Mouse (Mus musculus) CH12.LX (cell line): Measurements from ENCODE around the gene Otos. TPM values are rescaled to one million over a fixed set of nuclear protein-coding genes. Genes with fewer than 3 reads are reported as not detected.

Experiments used
- DNase-seq: peaks from one replicate; pipeline ENCODE4 v3.0.0-alpha.2; 2013; ENCODE audit errors: extremely low read depth
- H3K27ac ChIP-seq: 2 replicates; pipeline ENCODE4 v1.5.1; 2012; ENCODE audit warnings: low read depth, mild to moderate bottlenecking, control low read depth, moderate library complexity; ENCODE audit not compliant: insufficient read depth
- H3K27me3 ChIP-seq: replicated peaks from 2 replicates; pipeline ENCODE3; 2012; ENCODE audit warnings: inconsistent platforms
- H3K36me3 ChIP-seq, 2 experiments: replicated peaks in 1 of 2; 2 replicates each; pipeline versions ENCODE3 to v1.6.1; 2012; ENCODE audit warnings: inconsistent platforms in 1 of 2, low read length in 1 of 2, mild to moderate bottlenecking in 1 of 2, mixed read lengths in 1 of 2, moderate library complexity in 1 of 2; ENCODE audit not compliant: control insufficient read depth in 1 of 2, insufficient read depth in 1 of 2
- H3K4me1 ChIP-seq, 2 experiments: 2 replicates each; pipeline ENCODE4 v1.6.1; 2012; ENCODE audit warnings: inconsistent platforms in 1 of 2, moderate library complexity in 1 of 2; ENCODE audit not compliant: insufficient read depth in 2 of 2, control insufficient read depth in 1 of 2
- H3K4me2 ChIP-seq: 2 replicates; pipeline ENCODE4 v1.6.1; 2012; ENCODE audit warnings: low read depth, mild to moderate bottlenecking, control low read depth; ENCODE audit not compliant: poor library complexity, insufficient read depth, severe bottlenecking
- H3K4me3 ChIP-seq, 3 experiments: fragments of 150-350 bp in 1 of 3; sonication (generic) in 1 of 3; replicated peaks in 1 of 3; 2 replicates each; pipeline versions ENCODE3 to v1.5.1; 2011 to 2012; ENCODE audit warnings: low read depth in 2 of 3, low read length in 2 of 3, mild to moderate bottlenecking in 2 of 3, moderate library complexity in 2 of 3, control low read depth in 1 of 3, improper control_type of control experiment in 1 of 3, inconsistent platforms in 1 of 3, mixed read lengths in 1 of 3; ENCODE audit not compliant: poor library complexity in 1 of 3
- H3K79me2 ChIP-seq: replicated peaks from 2 replicates; pipeline ENCODE4 v1.6.1; 2012; ENCODE audit warnings: mild to moderate bottlenecking, moderate library complexity; ENCODE audit not compliant: control insufficient read depth, poor library complexity, insufficient read depth, severe bottlenecking; ENCODE audit errors: extremely low read depth
- H3K9ac ChIP-seq: 2 replicates; pipeline ENCODE4 v1.6.1; 2012; ENCODE audit warnings: low read depth, mild to moderate bottlenecking, control low read depth, moderate library complexity; ENCODE audit not compliant: insufficient read depth
- H3K9me3 ChIP-seq: replicated peaks from 2 replicates; pipeline ENCODE3; 2012; ENCODE audit warnings: low read length, inconsistent platforms, mixed read lengths
- BHLHE40 ChIP-seq: IDR thresholded peaks from 2 replicates; pipeline ENCODE4 v1.6.1; 2011; ENCODE audit warnings: mild to moderate bottlenecking, low read depth, low read length, improper control_type of control experiment
- CHD2 ChIP-seq: IDR thresholded peaks from 2 replicates; pipeline ENCODE4 v1.6.1; 2011; ENCODE audit warnings: low read length, improper control_type of control experiment
- EP300 ChIP-seq: IDR thresholded peaks from 2 replicates; pipeline ENCODE4 v1.6.1; 2011; ENCODE audit warnings: low read length, improper control_type of control experiment
- GABPA ChIP-seq: IDR thresholded peaks from 2 replicates; pipeline ENCODE4 v1.6.1; 2012; ENCODE audit warnings: low read depth, low read length, improper control_type of control experiment, inconsistent platforms; ENCODE audit not compliant: insufficient replicate concordance
- JUN ChIP-seq: IDR thresholded peaks from 2 replicates; pipeline ENCODE4 v1.6.1; 2011; ENCODE audit warnings: low read depth, mild to moderate bottlenecking, low read length, improper control_type of control experiment, moderate library complexity; ENCODE audit not compliant: insufficient read depth
- JUND ChIP-seq: conservative IDR thresholded peaks from 2 replicates; pipeline ENCODE4 v1.6.1; 2011; ENCODE audit warnings: low read depth, low read length, improper control_type of control experiment
- MAFK ChIP-seq: IDR thresholded peaks from 2 replicates; pipeline ENCODE4 v1.6.1; 2011; ENCODE audit warnings: low read length, improper control_type of control experiment; ENCODE audit not compliant: insufficient replicate concordance
- MAZ ChIP-seq: IDR thresholded peaks from 2 replicates; pipeline ENCODE4 v1.6.1; 2012; ENCODE audit warnings: low read depth, mild to moderate bottlenecking, inconsistent platforms, low read length, improper control_type of control experiment, moderate library complexity
- MEF2A ChIP-seq: IDR thresholded peaks from 2 replicates; pipeline ENCODE4 v1.6.1; 2014; ENCODE audit warnings: low read depth, mild to moderate bottlenecking, inconsistent platforms, low read length, improper control_type of control experiment, borderline replicate concordance
- MYC ChIP-seq: IDR thresholded peaks from 2 replicates; pipeline ENCODE4 v1.6.1; 2011; ENCODE audit warnings: low read depth, mild to moderate bottlenecking, improper control_type of control experiment, low read length
- NRF1 ChIP-seq: IDR thresholded peaks from 2 replicates; pipeline ENCODE4 v1.6.1; 2014; ENCODE audit warnings: low read depth, mild to moderate bottlenecking, inconsistent platforms, low read length, improper control_type of control experiment, moderate library complexity
- POLR2A ChIP-seq: IDR thresholded peaks from 2 replicates; pipeline ENCODE4 v1.6.1; 2011; ENCODE audit warnings: low read depth, mild to moderate bottlenecking, improper control_type of control experiment, low read length
- SIN3A ChIP-seq: IDR thresholded peaks from 2 replicates; pipeline ENCODE4 v1.6.1; 2012; ENCODE audit warnings: low read length, improper control_type of control experiment, inconsistent platforms
- UBTF ChIP-seq: IDR thresholded peaks from 2 replicates; pipeline ENCODE4 v1.6.1; 2012; ENCODE audit warnings: low read depth, mild to moderate bottlenecking, inconsistent platforms, low read length, improper control_type of control experiment, moderate library complexity
- ZKSCAN1 ChIP-seq: IDR thresholded peaks from 2 replicates; pipeline ENCODE4 v1.6.1; 2012; ENCODE audit warnings: low read depth, inconsistent platforms, low read length, improper control_type of control experiment, borderline replicate concordance
- ZMIZ1 ChIP-seq: IDR thresholded peaks from 2 replicates; pipeline ENCODE4 v1.6.1; 2012; ENCODE audit warnings: low read depth, mild to moderate bottlenecking, inconsistent platforms, low read length, improper control_type of control experiment
- dilution Hi-C: fragments of 300-500 bp; cut with MboI; formaldehyde crosslinking; loops from 2 replicates; pipeline ENCODE4 v1.14.3; 2020; ENCODE audit warnings: low sequenced_read_pairs; ENCODE audit not compliant: extremely low pct_unique_long_range_greater_than_20kb, extremely low pct_ligation_motif_present
- in situ Hi-C: fragments of 300-500 bp; cut with MboI; formaldehyde crosslinking; loops from 3 replicates; pipeline ENCODE4 v1.14.3; 2019; ENCODE audit warnings: low sequenced_read_pairs, low pct_ligation_motif_present, low pct_unique_long_range_greater_than_20kb, mixed read lengths
- polyA plus RNA-seq: library from polyadenylated mRNA; unstranded; fragments of >175 nt; gene quantifications from 2 replicates; pipeline ENCODE4 v1.2.1, GENCODE M21; 2012; ENCODE audit warnings: low read depth; ENCODE audit not compliant: insufficient read length
- total RNA-seq, 2 experiments: library from RNA; depleted of rRNA; stranded (reverse); fragments of 300-350 nt in 1 of 2; fragments of >200 nt in 1 of 2; gene quantifications; 2 replicates each; pipeline ENCODE4 v1.2.3; 2012 to 2014

Otos gene
- total and polyA plus RNA-seq, 3 experiments: 0.24 TPM; not detected in 2

GRCm38 (mm10) chr1:92607711-92608110 is 40.9 kb downstream of the Otos start:
- H3K27me3 ChIP-seq: peaks cover 90% of the 10 kb centered on the region
- H3K79me2 ChIP-seq: no peaks in the 10 kb centered on the region
- H3K36me3 ChIP-seq: no peaks in the 10 kb centered on the region
- H3K9ac ChIP-seq: no peak overlapping the region
- dilution Hi-C loops: no loop called here
- no peak overlapping the region for H3K27ac ChIP-seq
- H3K4me3 ChIP-seq: no peak overlapping the region
- no peak overlapping the region for H3K4me2 ChIP-seq
- peaks cover 6% of the 10 kb centered on the region for H3K9me3 ChIP-seq
- in situ Hi-C loops: loop anchor here (10.0 kb wide), 1 partner anchor 693 kb away; no protein-coding TSS in a partner anchor
- peaks cover 0 to 2% of the 10 kb centered on the region in 2 experiments; a peak in 1 of 4 replicates for H3K4me1 ChIP-seq
- no peak for TF ChIP-seq ZKSCAN1
- no peak for TF ChIP-seq POLR2A
- no peak for TF ChIP-seq UBTF
- TF ChIP-seq JUND: no peak
- DNase-seq: no peak

GRCm38 (mm10) chr1:92605482-92605881 is 43.2 kb downstream of the Otos start, which contains the start of gene Olfr1410:
Gene Olfr1410, plus strand, starts transcription at chr1:92605782.
- no peaks in the 10 kb centered on the region for H3K79me2 ChIP-seq
- TF ChIP-seq BHLHE40 (no peak), MEF2A (no peak), GABPA (no peak), NRF1 (no peak), CHD2 (no peak), POLR2A (no peak), SIN3A (no peak), MAZ (no peak), EP300 (no peak), UBTF (no peak), ZMIZ1 (no peak), JUN (no peak), MYC (no peak), MAFK (no peak), JUND (no peak), ZKSCAN1 (no peak)
- no peak within 1 kb of the TSS for H3K4me2 ChIP-seq
- no peaks in the 10 kb centered on the region for H3K36me3 ChIP-seq
- H3K9me3 ChIP-seq: peaks cover 5% of the 10 kb centered on the region
- peaks cover 0 to 2% of the 10 kb centered on the region in 2 experiments; a peak in 1 of 4 replicates for H3K4me1 ChIP-seq
- dilution Hi-C loops (no loop called here), in situ Hi-C loops (loop anchor here (10.0 kb wide), 1 partner anchor 691 kb away; no protein-coding TSS in a partner anchor)
- H3K27ac ChIP-seq: no peak within 1 kb of the TSS
- H3K4me3 ChIP-seq: no peak within 1 kb of the TSS
- H3K9ac ChIP-seq: no peak within 1 kb of the TSS
- no peak for DNase-seq
- peaks cover 94% of the 10 kb centered on the region for H3K27me3 ChIP-seq
